Mouse (Mus musculus) NIH3T3 (cell line): ENCODE measurements around the gene Rnf145.
"Not testable (repeated sequence)": the region's sequence is repeated elsewhere in the genome, so short reads cannot be mapped to it uniquely, and the experiment has no call there.

Source experiments
- DNase-seq: peaks from one replicate; pipeline ENCODE4 v3.0.0-alpha.2; 2012; ENCODE audit warnings: low read depth

Gene Rnf145

DNA sequence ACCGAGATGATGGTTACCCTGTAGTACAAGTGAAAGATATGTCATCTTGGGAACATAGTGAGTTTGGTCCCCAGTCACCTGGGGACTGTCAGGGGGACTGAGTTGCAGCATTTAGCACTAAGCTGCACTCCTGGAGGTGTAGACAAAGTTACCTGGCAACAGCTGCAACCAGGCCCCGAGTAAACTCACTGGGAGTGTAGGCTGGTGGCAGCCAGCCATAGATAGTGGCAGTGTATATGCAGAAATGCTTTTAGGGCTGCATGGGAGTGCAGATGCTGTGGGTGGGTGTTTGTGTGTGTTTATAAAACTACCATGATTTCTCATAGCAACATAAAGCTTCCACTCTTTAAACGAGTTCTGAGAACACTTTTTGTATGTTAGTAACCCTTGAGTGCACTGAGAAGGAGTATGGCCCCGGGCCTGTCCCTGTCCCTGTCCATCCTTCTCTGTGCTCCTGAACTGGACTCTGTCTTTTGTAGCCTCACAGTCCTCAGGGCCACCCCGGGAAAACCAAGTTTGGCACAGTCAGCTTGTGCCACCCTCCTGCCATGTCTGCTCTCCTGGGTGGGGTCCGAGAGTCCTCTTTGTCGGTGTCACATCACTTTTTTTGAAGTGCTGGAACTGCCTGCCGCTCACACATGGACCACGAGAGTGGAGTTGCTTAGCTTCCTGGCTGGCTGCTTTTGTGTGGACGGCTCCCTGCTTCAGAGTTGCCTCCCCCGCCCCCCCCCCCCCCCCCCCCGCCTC is 43.8 kb downstream of the Rnf145 start:
- DNase-seq, result no peak

DNA sequence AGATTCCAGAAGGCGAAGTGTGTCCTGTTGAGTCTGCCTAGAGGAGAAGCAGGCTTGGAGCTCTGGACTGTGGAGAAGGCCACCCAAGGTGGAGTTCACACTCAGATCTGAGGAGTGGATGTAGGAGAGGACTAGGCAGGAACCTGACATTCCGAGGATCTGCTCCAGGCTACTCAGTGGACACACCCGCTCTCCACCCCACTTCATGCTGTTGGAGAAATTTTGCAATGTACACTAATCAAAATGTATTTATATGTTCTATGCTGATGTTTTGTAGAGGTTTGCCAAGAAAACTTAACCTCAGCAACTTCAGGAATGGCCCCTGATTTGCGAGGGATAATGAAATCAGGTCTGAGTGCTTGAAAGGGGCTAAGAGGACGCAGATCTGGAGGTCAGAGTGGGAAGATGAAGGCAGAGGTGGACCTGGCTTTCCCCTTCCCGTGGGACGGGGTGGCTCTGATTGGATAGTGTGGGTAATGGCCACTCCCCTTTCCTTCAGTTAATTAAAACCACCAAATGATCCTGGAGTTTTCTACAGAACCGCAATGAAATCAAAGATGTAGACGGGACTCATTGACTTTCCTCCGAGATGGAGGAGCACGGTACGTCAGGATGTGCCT is 45.6 kb downstream of the Rnf145 start:
- no peak for DNase-seq

- DNase-seq, result no peak
Measured at GRCm38 (mm10) chr11:44564940-44565339, 46.2 kb downstream of the Rnf145 start.

- DNase-seq, result not testable (repeated sequence)
Measured at GRCm38 (mm10) chr11:44570336-44570735, 51.6 kb downstream of the Rnf145 start.

DNA sequence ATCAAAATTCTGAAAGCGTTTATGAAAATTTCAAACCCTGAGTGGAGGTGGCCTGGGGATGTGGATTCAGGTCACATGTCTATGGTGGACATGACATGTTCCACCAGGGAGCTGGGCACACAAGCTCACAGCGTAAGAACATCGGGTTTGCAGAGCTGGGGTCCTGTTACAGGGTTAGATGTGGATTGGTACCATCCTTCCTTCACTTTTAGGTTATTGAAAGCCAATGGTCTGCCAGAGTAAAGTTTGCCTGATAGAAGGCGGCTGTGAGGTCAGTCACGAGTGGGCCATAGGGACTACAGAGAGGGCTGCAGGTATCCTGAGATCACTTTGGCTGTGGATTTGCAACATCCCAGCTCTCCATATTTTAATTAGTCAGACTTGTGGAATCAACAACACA is 54.0 kb downstream of the Rnf145 start:
- DNase-seq, result no peak

DNA sequence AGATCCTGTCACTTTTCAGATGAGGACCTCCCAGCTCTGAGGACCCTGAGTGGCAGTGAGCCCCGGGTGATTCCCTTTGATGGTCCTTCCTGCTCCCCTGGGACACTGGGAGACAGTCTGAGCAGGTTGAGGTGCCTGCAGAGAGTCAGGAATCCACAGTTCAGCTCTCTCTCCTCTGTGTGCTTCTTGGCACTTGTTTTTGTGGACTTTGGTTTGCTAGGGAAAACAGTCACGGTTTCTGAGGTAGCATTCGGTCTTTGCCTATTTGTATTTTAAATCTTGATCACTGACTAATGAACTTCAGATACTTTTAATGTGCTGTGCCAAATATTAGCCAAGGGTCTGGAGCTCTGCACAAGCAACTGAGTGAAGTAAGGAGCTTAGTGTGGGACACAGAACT is 54.6 kb downstream of the Rnf145 start:
- no peak for DNase-seq

DNA sequence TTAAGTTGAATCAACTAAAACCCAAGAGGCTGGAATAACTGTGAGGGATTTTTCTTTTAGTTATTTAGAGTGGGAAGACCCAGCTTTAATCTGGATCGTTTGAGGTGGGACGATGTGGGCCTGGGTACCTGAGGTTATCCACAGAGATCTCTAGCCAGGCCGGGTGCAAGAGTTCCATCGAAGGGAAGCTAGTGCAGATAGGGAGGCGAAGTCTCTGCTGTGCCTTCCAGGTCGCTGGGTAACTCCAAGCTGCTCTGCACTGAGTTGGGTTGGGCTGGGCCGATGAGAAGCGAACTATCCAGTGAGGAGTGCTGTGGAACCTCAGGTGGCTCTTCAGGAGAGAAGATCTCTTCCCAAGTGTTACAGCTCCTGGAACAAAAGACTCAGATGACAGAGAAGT is 55.6 kb downstream of the Rnf145 start:
- no peak for DNase-seq

- DNase-seq, result no peak
Measured at GRCm38 (mm10) chr11:44574820-44575219, 56.1 kb downstream of the Rnf145 start.

- no peak for DNase-seq
Measured at GRCm38 (mm10) chr11:44577911-44578310, 59.1 kb downstream of the Rnf145 start.

GRCm38 (mm10) chr11:44581277-44581683 is 62.5 kb downstream of the Rnf145 start:
- DNase-seq, result peak; percentile 57

GRCm38 (mm10) chr11:44586047-44586696 is 67.4 kb downstream of the Rnf145 start:
- peak; percentile 93 for DNase-seq

- no peak for DNase-seq
Measured at GRCm38 (mm10) chr11:44593016-44593415, 74.3 kb downstream of the Rnf145 start.

DNA sequence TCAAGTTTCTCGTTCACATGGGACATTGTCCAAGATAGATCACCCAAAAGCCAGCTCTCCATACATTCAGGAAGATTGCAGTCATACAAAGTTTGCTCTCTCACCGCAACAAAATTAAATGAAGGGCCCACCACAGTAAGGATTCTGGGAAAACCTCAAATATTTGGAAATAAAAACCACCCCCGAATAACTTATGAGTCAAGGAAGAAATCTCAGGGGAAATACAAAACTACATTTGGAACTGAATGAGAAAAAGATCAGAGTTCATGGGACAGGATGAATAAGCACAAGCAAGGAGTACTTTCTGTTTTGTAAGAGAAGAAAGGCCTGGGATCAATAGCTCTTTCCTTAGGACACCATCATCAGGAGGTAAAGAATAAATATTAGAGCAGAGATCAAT is 76.0 kb downstream of the Rnf145 start:
- peak; percentile 73 for DNase-seq

- DNase-seq, result peak; percentile 40
Measured at GRCm38 (mm10) chr11:44606881-44607280, 88.1 kb downstream of the Rnf145 start.

DNA sequence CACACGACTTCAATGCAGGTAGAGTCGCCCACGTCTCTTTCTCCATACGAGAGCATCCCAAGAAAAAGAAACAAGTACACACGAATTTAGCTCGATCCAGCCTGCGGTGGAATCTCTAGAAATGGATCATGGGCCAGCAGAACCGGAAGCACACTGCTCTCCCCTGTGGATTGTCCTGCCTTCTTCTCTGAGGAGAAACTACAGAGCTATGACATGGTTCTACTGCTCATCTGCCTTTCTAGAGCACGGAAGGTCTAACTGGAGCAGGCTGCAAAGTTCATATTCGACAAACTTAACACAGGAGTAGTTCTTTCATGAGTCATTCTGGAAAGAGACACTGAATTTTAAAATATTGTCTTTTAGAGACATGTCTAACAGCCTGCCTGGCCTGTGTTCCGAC is 89.9 kb downstream of the Rnf145 start:
- DNase-seq, result no peak

DNA sequence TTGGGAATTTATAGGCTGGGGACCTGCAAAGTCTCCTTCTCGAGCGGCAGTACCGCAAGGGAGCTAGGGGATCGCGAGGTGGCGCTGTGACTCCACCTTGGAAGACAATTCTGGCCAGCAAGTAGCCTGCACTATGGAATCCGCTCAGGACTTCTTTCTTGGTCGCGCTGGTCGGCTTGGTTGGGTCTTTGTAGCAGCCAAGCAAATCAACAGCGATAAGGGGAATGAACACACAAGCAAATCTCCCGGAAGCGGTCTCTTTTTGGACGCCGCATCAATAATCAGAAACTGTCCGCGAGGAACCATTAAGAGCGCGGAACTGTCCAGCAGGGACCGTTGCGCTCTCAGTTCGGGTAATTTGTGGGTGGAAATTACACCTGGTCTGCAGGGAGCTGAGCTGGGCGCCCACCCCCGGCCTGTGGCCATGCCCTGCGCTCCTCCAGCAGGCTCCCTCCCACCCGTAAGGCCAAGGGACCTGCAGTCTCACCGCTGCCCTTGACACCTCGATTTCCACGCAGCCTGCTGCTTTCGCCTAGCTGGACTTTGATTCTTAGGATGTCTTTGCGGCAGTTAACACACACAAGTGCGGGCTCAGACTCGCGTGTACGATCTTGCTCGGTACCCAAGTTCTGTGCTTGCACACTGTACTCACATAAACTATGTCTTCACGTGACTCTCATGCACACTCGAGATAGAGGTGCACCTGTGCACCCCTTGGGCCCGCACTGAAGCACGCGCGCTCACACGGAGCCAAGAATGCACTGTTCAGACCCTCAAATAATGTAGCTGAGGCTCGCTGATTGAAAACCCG is 92.4 kb downstream of the Rnf145 start:
- peak; percentile 91 for DNase-seq

GRCm38 (mm10) chr11:44612156-44612555 is 93.4 kb downstream of the Rnf145 start:
- DNase-seq, result no peak

GRCm38 (mm10) chr11:44612681-44613410 is 94.1 kb downstream of the Rnf145 start:
- DNase-seq, result no peak

DNA sequence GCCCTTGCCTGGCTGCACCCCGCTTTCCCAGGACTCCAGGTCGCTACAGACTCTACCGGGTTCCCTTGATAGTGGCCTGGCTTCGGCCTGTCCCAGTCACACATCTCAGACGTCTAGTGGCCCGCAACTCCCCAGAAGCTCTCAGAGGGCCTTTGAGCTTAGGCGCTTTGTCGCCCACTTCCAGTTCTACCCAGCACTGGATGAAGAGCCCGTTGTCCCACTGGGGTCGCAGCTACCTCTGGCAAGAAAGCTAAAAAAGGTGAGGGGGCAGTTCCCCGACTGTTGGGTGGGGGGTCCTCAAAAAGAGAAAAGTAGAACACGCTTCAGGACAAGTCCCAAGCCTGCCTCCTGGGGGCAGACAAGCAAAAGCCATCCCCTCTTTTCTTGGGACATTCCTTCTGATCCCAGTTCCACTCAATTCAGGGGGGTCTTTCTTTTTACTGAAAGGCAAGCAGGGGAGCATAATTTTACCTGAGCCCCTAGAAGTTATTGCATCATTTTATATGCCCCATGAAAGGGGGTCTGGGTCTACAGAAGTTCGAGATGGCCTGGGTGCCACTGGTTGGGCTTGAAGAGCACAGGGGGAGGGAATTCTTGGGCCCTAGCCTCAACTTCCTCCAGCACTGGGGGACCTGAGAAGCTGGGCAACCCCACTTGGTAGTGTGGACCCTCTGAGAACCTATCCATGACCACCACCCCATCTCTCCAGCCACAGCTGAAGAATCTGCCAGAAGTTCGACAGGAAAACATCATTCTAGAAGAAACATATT is 94.8 kb downstream of the Rnf145 start:
- no peak for DNase-seq
